Mouse (Mus musculus) MN1 (cell line): ENCODE measurements around the gene Gpr108.

Experiments used
- DNase-seq: peaks from one replicate; pipeline ENCODE4 v3.0.0-alpha.2; 2016; ENCODE audit warnings: low spot score

Gpr108 gene

DNA sequence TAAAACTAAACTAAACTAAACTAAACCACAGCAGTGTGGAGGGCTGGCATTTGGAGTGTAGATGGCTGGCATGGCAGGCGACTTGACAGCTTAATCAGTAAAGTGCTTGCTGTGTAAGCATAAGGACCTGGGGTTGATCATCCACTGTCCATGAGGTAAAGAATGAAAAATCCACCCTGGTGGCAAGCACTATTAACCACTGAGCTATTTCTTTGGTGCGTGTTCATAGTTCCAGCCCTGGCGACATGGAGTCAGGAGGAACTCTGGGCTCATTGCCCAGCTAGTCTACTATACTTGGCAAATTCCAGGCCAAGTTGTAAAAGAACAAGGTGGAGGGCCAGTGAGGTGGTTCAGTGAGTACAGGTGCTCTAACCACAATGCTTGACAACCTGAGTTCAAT is 40.3 kb downstream of the Gpr108 start:
- DNase-seq = no peak

DNA sequence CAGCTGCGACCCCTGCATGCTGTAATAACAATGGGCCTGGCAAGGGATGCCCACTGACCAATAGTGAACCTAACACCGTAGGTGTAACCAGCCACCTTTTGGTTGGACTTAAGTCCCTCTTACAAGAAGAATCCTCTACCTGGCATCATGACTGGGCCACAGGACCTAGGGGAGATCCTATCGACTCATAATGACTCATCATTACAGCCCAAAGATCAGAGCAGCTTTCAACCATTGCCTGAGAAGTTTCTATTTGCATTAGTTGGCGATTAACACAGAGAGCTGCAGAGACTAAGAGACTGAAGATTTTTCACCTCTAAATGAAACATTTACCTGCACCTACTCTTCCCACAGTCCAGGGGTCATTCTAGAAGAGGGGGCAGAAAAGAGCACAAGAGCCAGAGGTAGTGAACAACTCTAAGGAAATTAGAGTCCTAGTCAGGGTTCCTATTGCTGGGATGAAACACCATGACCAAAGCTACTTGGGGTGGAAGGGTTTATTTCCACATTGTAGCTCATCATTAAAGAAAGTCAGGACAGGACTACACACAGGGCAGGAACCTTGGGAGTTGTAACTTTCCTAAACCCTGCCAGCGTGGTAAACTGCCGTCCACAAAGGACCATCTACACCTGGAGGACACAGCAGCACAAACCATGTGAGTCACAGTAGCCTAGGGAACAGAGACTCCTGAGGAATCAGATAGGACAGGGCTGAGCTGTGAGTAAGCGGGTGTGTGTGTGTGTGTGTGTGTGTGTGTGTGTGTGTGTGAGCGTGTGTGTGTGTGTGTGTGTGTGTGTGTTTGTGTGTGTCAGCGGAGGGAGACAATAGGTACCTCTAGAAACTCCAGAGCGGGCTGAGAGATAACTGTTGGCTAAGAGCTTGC is 46.2 kb downstream of the Gpr108 start:
- no peak for DNase-seq

GRCm38 (mm10) chr17:57198252-57198651 is 50.0 kb downstream of the Gpr108 start:
- DNase-seq = no peak

DNA sequence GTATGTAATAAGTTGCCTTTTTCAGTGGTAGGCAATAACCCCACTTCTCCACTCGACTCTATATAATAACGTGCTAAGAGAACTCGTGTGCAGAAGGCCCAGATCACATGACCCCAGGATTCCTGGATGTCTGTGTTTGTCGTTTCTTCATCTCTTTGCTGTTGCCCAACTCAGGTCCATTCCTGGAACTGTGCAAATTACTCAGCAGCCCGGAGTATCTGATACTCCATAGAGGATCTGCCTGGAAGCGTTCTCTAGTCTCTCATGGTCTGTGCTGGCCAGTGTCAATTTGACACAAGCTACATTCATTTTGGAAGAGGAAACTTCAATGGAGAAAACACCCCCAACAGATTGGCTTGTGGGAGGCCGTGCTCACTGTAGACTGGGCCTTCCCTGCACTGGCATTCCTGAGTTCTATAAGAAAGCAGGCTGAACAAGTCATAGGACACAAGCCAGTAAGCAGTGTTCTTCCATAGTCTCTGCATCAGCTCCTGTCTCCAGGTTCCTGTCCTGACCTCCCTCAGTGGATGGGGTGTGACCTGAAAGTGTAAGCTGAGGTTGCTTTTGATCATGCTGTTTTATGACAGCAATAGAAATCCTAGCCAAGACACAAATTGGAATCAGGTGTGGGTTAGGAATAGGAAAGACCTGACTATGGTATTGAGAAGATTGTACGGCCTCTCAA is 52.8 kb downstream of the Gpr108 start:
- DNase-seq = no peak

DNA sequence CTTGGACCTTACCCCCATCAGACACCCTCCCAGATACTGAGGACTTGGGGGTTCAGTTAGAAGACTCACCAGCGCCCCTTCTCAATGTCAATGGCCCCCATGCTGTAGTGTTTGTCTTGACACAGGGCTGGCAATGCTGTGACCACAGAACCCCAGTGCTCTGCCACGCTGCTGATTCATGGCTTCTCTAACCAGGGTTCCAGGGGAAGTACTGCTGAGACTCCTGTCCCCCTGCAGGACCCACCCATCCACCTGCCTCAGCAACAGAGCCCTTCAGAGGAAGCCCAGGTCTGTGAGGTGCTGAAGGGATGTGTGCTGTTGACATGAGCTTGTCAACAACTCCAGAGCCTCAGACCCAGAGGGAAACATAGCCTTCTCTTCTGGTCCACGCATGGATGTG is 53.5 kb downstream of the Gpr108 start:
- no peak for DNase-seq

DNA sequence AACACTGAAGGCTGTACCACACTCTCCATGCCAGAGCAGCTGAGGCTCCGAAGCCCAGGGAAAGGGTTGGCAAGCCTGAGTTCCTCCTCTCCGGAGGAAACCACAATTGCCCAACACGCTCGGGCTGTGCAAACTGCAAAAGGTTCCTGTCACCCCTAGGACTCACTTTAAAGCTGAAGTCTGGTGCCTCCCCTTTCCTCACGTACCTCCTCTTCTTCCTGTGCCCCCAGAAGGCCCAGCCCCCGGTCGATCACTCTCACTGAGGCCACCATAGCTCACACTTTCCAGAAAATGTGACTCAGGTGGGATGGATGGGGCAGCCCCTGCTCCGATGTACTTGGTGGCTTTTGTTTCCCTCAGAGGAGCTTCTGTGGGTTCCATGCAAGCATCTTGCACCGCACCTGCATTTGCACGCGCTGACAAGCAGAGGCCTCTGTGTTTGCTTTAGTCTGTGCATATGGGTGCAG is 54.2 kb downstream of the Gpr108 start, which contains the start of gene Tnfsf14:
Gene Tnfsf14, minus strand, starts transcription at position 137 of the 467 bp plus-strand sequence.
- DNase-seq = no peak

DNA sequence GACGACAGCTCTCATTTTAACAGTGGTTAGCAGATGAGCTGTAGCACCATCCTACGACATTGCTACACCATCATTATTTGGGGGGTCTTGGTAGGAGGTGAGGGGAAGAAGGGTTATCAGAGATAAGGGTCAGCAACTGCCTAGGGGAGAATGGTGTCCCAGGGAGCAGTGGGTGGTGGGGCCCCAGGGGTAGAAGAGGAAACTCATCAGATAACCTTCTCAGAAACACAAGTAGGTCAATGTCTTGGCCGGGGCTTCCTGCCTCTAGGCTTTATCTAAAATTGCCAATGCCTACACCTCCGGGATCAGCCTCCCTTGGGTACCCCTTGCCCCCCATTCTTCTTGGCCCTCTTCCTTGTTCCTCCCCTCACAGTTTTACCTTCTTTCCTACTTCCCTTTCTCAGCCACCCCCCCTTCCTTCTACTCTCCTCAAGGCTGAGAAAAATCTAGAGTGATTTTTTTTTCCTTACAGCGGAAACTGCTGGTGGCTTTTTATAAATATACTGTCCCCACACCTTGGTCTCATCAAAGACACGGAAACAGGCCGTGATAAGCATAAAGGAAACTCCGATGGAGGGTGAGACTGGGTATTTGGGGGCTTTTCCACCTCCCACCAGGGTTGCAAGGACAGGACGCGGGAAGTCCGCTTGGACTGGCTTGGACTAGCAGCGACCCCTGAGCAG is 59.6 kb downstream of the Gpr108 start:
- DNase-seq = no peak

- no peak for DNase-seq
Observed at GRCm38 (mm10) chr17:57185641-57186040, 62.6 kb downstream of the Gpr108 start.
